Mouse (Mus musculus) spleen, adult 2 months (tissue): ENCODE data around the gene Prkag2. TPM values are rescaled to one million over a fixed set of nuclear protein-coding genes. Genes with fewer than 3 reads are reported as not detected.

Experiments
- DNase-seq, 2 experiments: peaks; one replicate each; pipeline versions ENCODE4 v3.0.0 to v3.0.0-alpha.2; 2012 to 2021; ENCODE audit warnings: low spot score in 2 of 2, low read depth in 1 of 2
- H3K27ac ChIP-seq: fragments of 200-500 bp; 2 replicates; pipeline ENCODE4 v1.5.1; 2012; ENCODE audit warnings: low read length, inconsistent platforms; ENCODE audit not compliant: insufficient read depth
- H3K27me3 ChIP-seq: fragments of 200-500 bp; 2 replicates; pipeline ENCODE4 v1.6.1; 2012; ENCODE audit warnings: mild to moderate bottlenecking, moderate library complexity, low read length, inconsistent platforms; ENCODE audit not compliant: control insufficient read depth, insufficient read depth
- H3K36me3 ChIP-seq: fragments of 200-500 bp; 2 replicates; pipeline ENCODE4 v1.6.1; 2012; ENCODE audit warnings: mild to moderate bottlenecking, low read length, inconsistent platforms; ENCODE audit not compliant: control insufficient read depth, insufficient read depth
- H3K4me1 ChIP-seq: fragments of 200-500 bp; 2 replicates; pipeline ENCODE4 v1.6.1; 2011; ENCODE audit warnings: inconsistent platforms; ENCODE audit not compliant: control insufficient read depth, insufficient read depth, insufficient read length
- H3K4me3 ChIP-seq: fragments of 200-500 bp; 2 replicates; pipeline ENCODE4 v1.5.1; 2011; ENCODE audit warnings: mild to moderate bottlenecking, inconsistent platforms; ENCODE audit not compliant: insufficient read depth, insufficient read length; ENCODE audit errors: extremely low read depth
- CTCF ChIP-seq: fragments of 200-500 bp; IDR thresholded peaks from 2 replicates; pipeline ENCODE4 v1.5.1; 2011; ENCODE audit warnings: mild to moderate bottlenecking, inconsistent platforms; ENCODE audit not compliant: insufficient read depth, insufficient read length, insufficient replicate concordance; ENCODE audit errors: extremely low read depth
- POLR2A ChIP-seq: fragments of 200-500 bp; IDR thresholded peaks from 2 replicates; pipeline ENCODE4 v1.6.1; 2011; ENCODE audit warnings: low read depth, low read length, inconsistent platforms
- WGBS: fragments of 180-500 bp; shearing (Covaris S2); methylation state at CpG from one replicate; pipeline ENCODE4 v1.1.7; 2018; 5-methylcytosine and 5-hydroxymethylcytosine counted together
- polyA plus RNA-seq: library from polyadenylated mRNA; depleted of rRNA; stranded (reverse); fragments of >200 nt; gene quantifications from 2 replicates; pipeline ENCODE4 v1.2.3, GENCODE M21; 2012; rRNA removed

Prkag2 gene
- polyA plus RNA-seq, result 7.7 and 8.3 TPM in 2 replicates

- no peak for TF ChIP-seq POLR2A
- TF ChIP-seq CTCF, result no peak
- Histone ChIP-seq H3K4me3 (peak within 1 kb of the TSS; percentile 66), H3K27me3 (peaks cover 9% of the 10 kb centered on the region), H3K27ac (peak within 1 kb of the TSS; percentile 76), H3K36me3 (no peaks in the 10 kb centered on the region), H3K4me1 (peaks cover 7% of the 10 kb centered on the region; the same call in 1 of the 2 replicates)
- under 1% methylated on average over 49 of the region's 50 CpGs for WGBS
- DNase-seq, result peak in 1 of 2 experiments; percentile 66
Measured at GRCm38 (mm10) chr5:25100516-25101125, at the start of gene Prkag2. Gene Prkag2, minus strand, starts transcription at chr5:25100642.

GRCm38 (mm10) chr5:25149331-25149965 lies 49.0 kb upstream of the Prkag2 start:
- H3K4me3 ChIP-seq, result no peak overlapping the region
- DNase-seq, result no peak
- no peaks in the 10 kb centered on the region for H3K27me3 ChIP-seq
- 88% methylated on average over 2 of the region's 2 CpGs for WGBS
- TF ChIP-seq CTCF (no peak), POLR2A (no peak)
- no peaks in the 10 kb centered on the region for H3K36me3 ChIP-seq
- no peak overlapping the region for H3K27ac ChIP-seq
- no peaks in the 10 kb centered on the region for H3K4me1 ChIP-seq

DNA sequence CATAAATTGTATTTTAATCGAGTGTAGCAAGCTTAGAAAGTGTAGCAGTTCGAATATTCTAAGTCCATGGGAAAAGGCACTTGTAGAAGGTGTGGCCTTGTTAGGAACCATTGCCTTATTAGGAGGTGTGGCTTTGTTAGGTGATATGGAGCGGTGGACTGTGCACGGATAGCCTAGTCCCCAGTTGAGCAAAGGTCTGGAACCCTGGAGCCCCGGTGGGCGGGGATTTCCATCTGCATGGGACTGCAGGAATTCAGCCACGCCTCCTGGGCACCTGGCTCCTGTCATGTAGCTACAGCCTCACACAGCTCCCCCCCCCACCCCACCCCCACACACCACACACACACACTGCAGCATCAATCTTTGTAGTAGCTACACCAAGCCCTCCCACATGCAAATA lies 46.3 kb upstream of the Prkag2 start:
- TF ChIP-seq POLR2A (no peak), CTCF (no peak)
- DNase-seq, result no peak

GRCm38 (mm10) chr5:25127865-25128264 lies 27.4 kb upstream of the Prkag2 start:
- DNase-seq, result no peak
- Histone ChIP-seq H3K27me3 (no peaks in the 10 kb centered on the region), H3K4me3 (no peak overlapping the region), H3K27ac (no peak overlapping the region), H3K4me1 (no peaks in the 10 kb centered on the region), H3K36me3 (no peaks in the 10 kb centered on the region)
- TF ChIP-seq POLR2A (no peak), CTCF (no peak)
- 68% methylated on average over 4 of the region's 4 CpGs for WGBS

More for the DNA sequence above, 46.3 kb upstream of the Prkag2 start:
- WGBS, result 92% methylated on average over 7 of the region's 7 CpGs
- H3K27me3 ChIP-seq, result no peaks in the 10 kb centered on the region
- no peak overlapping the region for H3K4me3 ChIP-seq
- H3K36me3 ChIP-seq, result no peaks in the 10 kb centered on the region
- H3K27ac ChIP-seq, result no peak overlapping the region
- no peaks in the 10 kb centered on the region for H3K4me1 ChIP-seq

GRCm38 (mm10) chr5:25125884-25126560 lies 25.6 kb upstream of the Prkag2 start:
- DNase-seq, result no peak
- Histone ChIP-seq H3K36me3 (no peaks in the 10 kb centered on the region), H3K4me3 (no peak overlapping the region), H3K4me1 (no peaks in the 10 kb centered on the region), H3K27me3 (no peaks in the 10 kb centered on the region), H3K27ac (no peak overlapping the region)
- TF ChIP-seq CTCF (no peak), POLR2A (no peak)
- WGBS, result 79% methylated on average over 3 of the region's 3 CpGs

GRCm38 (mm10) chr5:25122534-25122933 lies 22.1 kb upstream of the Prkag2 start:
- WGBS, result 96% methylated on average over 1 of the region's 1 CpGs
- Histone ChIP-seq H3K27ac (no peak overlapping the region), H3K4me1 (no peaks in the 10 kb centered on the region), H3K4me3 (no peak overlapping the region), H3K27me3 (no peaks in the 10 kb centered on the region), H3K36me3 (no peaks in the 10 kb centered on the region)
- TF ChIP-seq CTCF, result no peak
- TF ChIP-seq POLR2A, result no peak
- DNase-seq, result no peak

- DNase-seq, result no peak
- TF ChIP-seq POLR2A, result no peak
- no peak for TF ChIP-seq CTCF
- 88% methylated on average over 5 of the region's 5 CpGs for WGBS
- Histone ChIP-seq H3K36me3 (no peaks in the 10 kb centered on the region), H3K27me3 (no peaks in the 10 kb centered on the region), H3K27ac (no peak overlapping the region), H3K4me1 (no peaks in the 10 kb centered on the region), H3K4me3 (no peak overlapping the region)
Measured at GRCm38 (mm10) chr5:25119148-25119547, 18.7 kb upstream of the Prkag2 start.
